Mouse (Mus musculus): ENCODE results near the gene Slc41a2. TPM values are rescaled to one million over a fixed set of nuclear protein-coding genes. Genes with fewer than 3 reads are reported as not detected.

The Slc41a2 gene
- polyA plus RNA-seq, 2 experiments = 1.7 to 2.3 TPM

GRCm38 (mm10) chr10:83209388-83209787 lies 128.3 kb downstream of the Slc41a2 start:
- H3K27ac ChIP-seq (replicated peaks; ENCODE audit: low read depth, low read length) = no peak overlapping the region
- H3K9me3 ChIP-seq (ENCODE audit: control insufficient read depth, low read length) = no peaks in the 10 kb centered on the region
- H3K36me3 ChIP-seq (ENCODE audit: control insufficient read depth, insufficient read depth, low read length) = no peaks in the 10 kb centered on the region
- peaks cover 5% of the 10 kb centered on the region; the same call in 1 of the 2 replicates for H3K4me1 ChIP-seq (ENCODE audit: control insufficient read depth, insufficient read depth, low read length)
- no peak overlapping the region for H3K4me3 ChIP-seq (replicated peaks; ENCODE audit: low read length)
- no peak for TF ChIP-seq POLR2A (IDR thresholded peaks at IDR 0.05; ENCODE audit: borderline replicate concordance, extremely low read depth, insufficient read depth, insufficient read length)
- H3K9ac ChIP-seq (ENCODE audit: low read depth, low read length, severe bottlenecking) = no peak overlapping the region
- no peaks in the 10 kb centered on the region for H3K27me3 ChIP-seq (ENCODE audit: control insufficient read depth, insufficient read depth, low read length)
- 54% methylated on average over 12 of the region's 12 CpGs for WGBS
- no peak overlapping the region for H3K4me2 ChIP-seq (replicated peaks; ENCODE audit: low read depth, low read length, severe bottlenecking)
- ATAC-seq (ENCODE audit: low FRiP score, low read depth) = no peak
- no peak for DNase-seq (ENCODE audit: low spot score)

GRCm38 (mm10) chr10:83208436-83208835 lies 129.2 kb downstream of the Slc41a2 start:
- Histone ChIP-seq H3K9ac (ENCODE audit: low read depth, low read length, severe bottlenecking) (no peak overlapping the region), H3K27ac (replicated peaks; ENCODE audit: low read depth, low read length) (no peak overlapping the region), H3K4me3 (replicated peaks; ENCODE audit: low read length) (no peak overlapping the region), H3K36me3 (ENCODE audit: control insufficient read depth, insufficient read depth, low read length) (no peaks in the 10 kb centered on the region), H3K9me3 (ENCODE audit: control insufficient read depth, low read length) (no peaks in the 10 kb centered on the region), H3K4me2 (replicated peaks; ENCODE audit: low read depth, low read length, severe bottlenecking) (no peak overlapping the region), H3K4me1 (ENCODE audit: control insufficient read depth, insufficient read depth, low read length) (peaks cover 5% of the 10 kb centered on the region; the same call in 1 of the 2 replicates), H3K27me3 (ENCODE audit: control insufficient read depth, insufficient read depth, low read length) (no peaks in the 10 kb centered on the region)
- DNase-seq (ENCODE audit: low spot score) = no peak
- ATAC-seq (ENCODE audit: low FRiP score, low read depth) = no peak
- no peak for TF ChIP-seq POLR2A (IDR thresholded peaks at IDR 0.05; ENCODE audit: borderline replicate concordance, extremely low read depth, insufficient read depth, insufficient read length)
- 73% methylated on average over 7 of the region's 7 CpGs for WGBS

GRCm38 (mm10) chr10:83202906-83203702 lies 134.6 kb downstream of the Slc41a2 start:
- Histone ChIP-seq H3K4me3 (replicated peaks; ENCODE audit: low read length) (no peak overlapping the region), H3K9ac (ENCODE audit: low read depth, low read length, severe bottlenecking) (no peak overlapping the region), H3K9me3 (ENCODE audit: control insufficient read depth, low read length) (no peaks in the 10 kb centered on the region), H3K4me2 (replicated peaks; ENCODE audit: low read depth, low read length, severe bottlenecking) (no peak overlapping the region), H3K27ac (replicated peaks; ENCODE audit: low read depth, low read length) (no peak overlapping the region), H3K4me1 (ENCODE audit: control insufficient read depth, insufficient read depth, low read length) (no peaks in the 10 kb centered on the region), H3K36me3 (ENCODE audit: control insufficient read depth, insufficient read depth, low read length) (no peaks in the 10 kb centered on the region), H3K27me3 (ENCODE audit: control insufficient read depth, insufficient read depth, low read length) (no peaks in the 10 kb centered on the region)
- 89% methylated on average over 14 of the region's 14 CpGs for WGBS
- ATAC-seq (ENCODE audit: low FRiP score, low read depth) (no peak), DNase-seq (ENCODE audit: low spot score) (no peak)
- TF ChIP-seq POLR2A (IDR thresholded peaks at IDR 0.05; ENCODE audit: borderline replicate concordance, extremely low read depth, insufficient read depth, insufficient read length) = no peak

- ATAC-seq (ENCODE audit: low FRiP score, low read depth) = no peak
- H3K4me2 ChIP-seq (replicated peaks; ENCODE audit: low read depth, low read length, severe bottlenecking) = no peak overlapping the region
- 75% methylated on average over 7 of the region's 7 CpGs for WGBS
Measured at GRCm38 (mm10) chr10:83201525-83201924, 136.2 kb downstream of the Slc41a2 start.

GRCm38 (mm10) chr10:83199290-83199689 lies 138.4 kb downstream of the Slc41a2 start:
- 79% methylated on average over 9 of the region's 9 CpGs for WGBS
- DNase-seq (ENCODE audit: low spot score) (no peak), ATAC-seq (ENCODE audit: low FRiP score, low read depth) (no peak)
- Histone ChIP-seq H3K36me3 (ENCODE audit: control insufficient read depth, insufficient read depth, low read length) (no peaks in the 10 kb centered on the region), H3K9ac (ENCODE audit: low read depth, low read length, severe bottlenecking) (no peak overlapping the region), H3K4me3 (replicated peaks; ENCODE audit: low read length) (no peak overlapping the region), H3K4me1 (ENCODE audit: control insufficient read depth, insufficient read depth, low read length) (no peaks in the 10 kb centered on the region), H3K9me3 (ENCODE audit: control insufficient read depth, low read length) (no peaks in the 10 kb centered on the region), H3K27ac (replicated peaks; ENCODE audit: low read depth, low read length) (no peak overlapping the region), H3K27me3 (ENCODE audit: control insufficient read depth, insufficient read depth, low read length) (no peaks in the 10 kb centered on the region), H3K4me2 (replicated peaks; ENCODE audit: low read depth, low read length, severe bottlenecking) (no peak overlapping the region)
- TF ChIP-seq POLR2A (IDR thresholded peaks at IDR 0.05; ENCODE audit: borderline replicate concordance, extremely low read depth, insufficient read depth, insufficient read length) = no peak

More at GRCm38 (mm10) chr10:83201525-83201924, 136.2 kb downstream of the Slc41a2 start:
- H3K36me3 ChIP-seq (ENCODE audit: control insufficient read depth, insufficient read depth, low read length) = no peaks in the 10 kb centered on the region
- H3K27me3 ChIP-seq (ENCODE audit: control insufficient read depth, insufficient read depth, low read length) = no peaks in the 10 kb centered on the region
- H3K4me3 ChIP-seq (replicated peaks; ENCODE audit: low read length) = no peak overlapping the region
- no peaks in the 10 kb centered on the region for H3K9me3 ChIP-seq (ENCODE audit: control insufficient read depth, low read length)
- no peaks in the 10 kb centered on the region for H3K4me1 ChIP-seq (ENCODE audit: control insufficient read depth, insufficient read depth, low read length)
- no peak overlapping the region for H3K27ac ChIP-seq (replicated peaks; ENCODE audit: low read depth, low read length)
- no peak overlapping the region for H3K9ac ChIP-seq (ENCODE audit: low read depth, low read length, severe bottlenecking)
- TF ChIP-seq POLR2A (IDR thresholded peaks at IDR 0.05; ENCODE audit: borderline replicate concordance, extremely low read depth, insufficient read depth, insufficient read length) = no peak
- no peak for DNase-seq (ENCODE audit: low spot score)
